Mouse (Mus musculus) hindbrain, embryonic 16.5 days (tissue): ENCODE data around the gene Cenpk. TPM values are rescaled to one million over a fixed set of nuclear protein-coding genes. Genes with fewer than 3 reads are reported as not detected.

Experiments used
- polyA plus RNA-seq: library from polyadenylated mRNA; unstranded; fragments of >200 nt; fragmentation: Nextera tagmentation; extraction: Ambion mirVana; gene quantifications from 2 replicates; pipeline ENCODE4 v1.2.1, GENCODE M21; 2015

The Cenpk gene
- polyA plus RNA-seq, 1 experiment from 2014 or later, result 11.8 TPM

Other genes starting within 250 kb of the Cenpk start
- 66.4 and 68.3 TPM in 2 replicates for gene Nln, start 119.0 kb upstream of the Cenpk start, polyA plus RNA-seq
- gene Sgtb, start 118.9 kb upstream of the Cenpk start, polyA plus RNA-seq, result 32.5 and 34.0 TPM in 2 replicates
- gene Trappc13, start 50.1 kb upstream of the Cenpk start, polyA plus RNA-seq, result 55.0 and 55.3 TPM in 2 replicates
- gene Trim23, start 49.8 kb upstream of the Cenpk start, polyA plus RNA-seq, result 35.0 and 35.3 TPM in 2 replicates
- gene Ppwd1, start 232 bp downstream of the Cenpk start, polyA plus RNA-seq, result 6.8 and 7.6 TPM in 2 replicates
- 1.2 and 1.8 TPM in 2 replicates for gene Adamts6, start 59.2 kb downstream of the Cenpk start, polyA plus RNA-seq